Mouse (Mus musculus) cortical plate, adult 2 months (tissue): ENCODE data around the gene Uhrf1.

Experiments
- CTCF ChIP-seq: fragments of 200-500 bp; IDR thresholded peaks from 2 replicates; pipeline ENCODE4 v1.5.1; 2011; ENCODE audit warnings: mild to moderate bottlenecking, control low read depth, low read length; ENCODE audit not compliant: insufficient read depth; ENCODE audit errors: extremely low read depth
- POLR2A ChIP-seq: fragments of 200-500 bp; IDR thresholded peaks from 2 replicates; pipeline ENCODE4 v1.6.1; 2011; ENCODE audit warnings: mild to moderate bottlenecking, low read length, control low read depth; ENCODE audit not compliant: insufficient read depth; ENCODE audit errors: extremely low read depth

DNA sequence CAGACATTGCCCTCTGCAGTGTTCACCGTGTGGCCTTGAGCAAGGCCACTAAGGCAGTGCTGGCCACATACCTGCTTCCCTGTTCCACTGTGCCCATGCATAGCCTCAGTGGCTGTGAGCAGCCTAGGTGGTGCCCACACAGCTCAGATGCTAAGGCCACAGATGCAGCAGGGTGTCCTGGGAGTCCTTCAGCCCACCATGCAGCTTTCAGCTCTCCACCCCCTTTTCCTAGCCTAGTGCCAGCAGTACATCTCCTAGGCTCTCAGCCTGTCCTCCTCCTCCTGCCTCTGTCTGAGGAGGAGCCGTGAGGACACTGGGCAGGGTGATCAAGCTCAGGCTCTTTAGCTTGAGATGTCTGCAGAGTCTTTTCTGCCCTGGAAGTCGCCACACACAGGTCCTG is 67.0 kb downstream of the Uhrf1 start:
- TF ChIP-seq CTCF (no peak), POLR2A (no peak)
